Mouse (Mus musculus) cerebral cortex, adult 2 months (tissue): ENCODE results near the gene Cdk4.

Experiments
- WGBS: fragments of 180-500 bp; shearing (Covaris S2); methylation state at CpG from one replicate; pipeline ENCODE4 v1.1.7; 2018; 5-methylcytosine and 5-hydroxymethylcytosine counted together

Cdk4 gene

DNA sequence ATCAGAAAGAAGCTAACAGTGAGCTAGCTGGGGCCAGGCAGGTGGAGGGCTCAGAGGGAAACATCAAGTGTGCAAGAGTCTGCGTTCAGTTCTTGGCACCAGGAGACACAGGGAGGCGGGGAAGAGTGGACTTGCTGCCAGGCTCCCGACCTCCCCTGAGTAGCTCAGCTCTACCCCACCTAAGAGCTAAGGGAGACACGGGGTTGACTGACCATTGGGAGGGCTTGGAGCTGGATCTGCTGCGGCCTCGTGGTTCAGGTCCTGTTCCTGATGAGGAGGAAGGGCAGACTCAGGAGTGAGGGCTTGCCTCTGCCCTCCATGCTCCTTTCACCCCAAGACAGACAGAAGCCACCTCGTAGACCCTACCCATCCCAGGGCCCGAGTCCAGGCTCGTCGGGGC is 35.9 kb downstream of the Cdk4 start:
- WGBS, result 86% methylated on average over 10 of the region's 10 CpGs

GRCm38 (mm10) chr10:127099868-127100267 is 36.5 kb downstream of the Cdk4 start:
- 85% methylated on average over 15 of the region's 15 CpGs for WGBS

- 90% methylated on average over 8 of the region's 8 CpGs for WGBS
Observed at GRCm38 (mm10) chr10:127100414-127100813, 37.1 kb downstream of the Cdk4 start.

- WGBS, result 82% methylated on average over 6 of the region's 6 CpGs
Observed at GRCm38 (mm10) chr10:127101151-127101550, 37.8 kb downstream of the Cdk4 start.

DNA sequence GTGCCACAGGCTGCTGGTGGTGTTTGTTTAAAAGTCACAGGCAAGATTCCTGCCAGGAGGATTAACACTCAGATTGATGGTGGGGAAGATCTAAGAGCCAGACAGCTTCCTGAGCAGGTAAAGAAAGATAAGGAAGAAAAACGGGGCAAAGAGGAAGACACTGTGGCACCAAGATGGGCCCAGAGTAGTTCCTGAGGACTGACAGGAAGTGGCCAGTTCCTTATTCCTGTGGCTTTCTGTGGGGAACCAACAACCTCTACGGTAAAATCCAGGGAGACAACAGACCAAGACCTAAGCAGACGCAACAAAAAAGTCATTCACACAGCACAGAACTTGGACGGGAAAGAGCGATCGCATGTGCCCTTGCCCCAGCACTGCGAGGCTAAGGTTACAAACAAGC is 40.3 kb downstream of the Cdk4 start:
- WGBS, result 70% methylated on average over 7 of the region's 7 CpGs

GRCm38 (mm10) chr10:127107563-127108261 is 44.4 kb downstream of the Cdk4 start:
- WGBS, result 89% methylated on average over 16 of the region's 16 CpGs

GRCm38 (mm10) chr10:127108262-127108583 is 44.9 kb downstream of the Cdk4 start:
- WGBS, result 73% methylated on average over 3 of the region's 3 CpGs

DNA sequence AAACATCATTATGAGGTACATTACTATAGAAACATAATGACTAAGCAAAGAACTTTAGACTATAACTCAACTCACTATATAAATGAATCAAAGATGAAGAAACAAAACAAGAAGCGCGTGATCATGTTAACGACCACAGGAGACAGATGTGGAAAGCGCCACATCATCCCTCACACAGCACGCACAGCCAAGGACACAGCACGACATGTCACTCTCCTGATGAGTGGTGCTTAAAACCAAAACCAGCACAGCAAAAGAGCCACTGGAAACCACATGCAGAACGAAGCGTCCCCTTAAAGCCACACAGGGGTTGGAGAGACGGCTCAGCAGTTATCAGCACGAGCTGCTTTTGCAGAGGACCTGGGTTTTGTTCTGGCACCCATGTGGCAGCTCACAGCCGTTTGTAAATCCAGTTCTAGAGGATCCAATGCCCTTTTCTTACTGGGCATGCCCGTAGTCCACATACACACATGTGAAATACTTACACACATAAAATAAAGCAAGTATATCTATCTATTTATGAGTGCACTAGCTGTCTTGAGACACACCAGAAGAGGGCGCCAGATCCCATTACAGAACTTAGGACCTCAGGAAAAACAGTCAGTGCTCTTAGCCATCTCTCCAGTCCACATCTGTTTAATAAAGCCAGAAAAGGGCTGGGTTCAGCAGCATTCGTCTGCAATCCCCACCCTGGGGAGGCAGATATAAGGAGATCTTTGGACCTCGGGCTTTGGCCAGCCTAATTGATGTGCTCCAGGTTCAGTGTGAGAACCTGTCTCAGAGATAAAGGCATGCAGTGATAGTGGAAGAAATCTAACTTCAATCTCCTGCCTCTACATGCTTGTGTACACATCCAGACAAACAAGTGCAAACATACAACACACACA is 47.9 kb downstream of the Cdk4 start:
- 92% methylated on average over 15 of the region's 15 CpGs for WGBS

DNA sequence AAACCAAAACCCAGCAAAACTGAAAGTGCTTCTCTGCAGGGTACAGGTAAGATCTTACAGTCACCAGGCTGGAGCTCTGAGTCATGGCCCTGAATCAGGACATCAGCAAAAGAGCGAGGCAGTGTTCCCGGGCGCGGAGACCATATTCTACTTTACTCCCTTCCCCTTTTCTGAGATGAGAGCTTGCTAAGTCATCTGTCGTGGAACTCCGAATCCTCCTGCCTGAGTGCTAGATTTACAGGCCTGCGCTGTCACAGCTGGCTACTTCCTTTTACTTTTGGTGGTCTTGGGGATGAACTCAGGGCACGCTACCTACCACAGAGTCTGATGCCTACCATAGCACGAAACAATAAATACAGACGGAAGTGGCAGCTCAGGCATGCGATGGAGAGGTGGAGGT is 51.1 kb downstream of the Cdk4 start:
- WGBS, result 88% methylated on average over 11 of the region's 11 CpGs

DNA sequence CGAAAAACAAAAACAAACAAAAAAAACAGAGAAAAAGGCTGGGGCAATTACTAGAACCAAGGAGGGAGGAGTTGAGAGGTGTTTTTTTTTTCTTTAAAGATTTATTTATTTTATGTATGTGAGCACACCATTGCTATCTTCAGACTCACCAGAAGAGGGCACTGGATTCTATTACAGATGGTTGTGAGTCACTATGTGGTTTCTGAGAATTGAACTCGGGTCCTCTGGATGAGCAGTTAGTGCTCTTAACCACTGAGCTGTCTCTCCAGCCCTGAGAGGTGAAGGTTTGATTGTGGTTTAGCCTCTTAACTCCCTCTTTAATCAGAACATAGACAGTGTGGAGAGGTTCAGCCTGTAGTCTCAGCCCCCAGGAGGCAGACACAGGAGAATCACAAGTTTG is 51.7 kb downstream of the Cdk4 start:
- WGBS, result 68% methylated on average over 2 of the region's 2 CpGs
